Mouse (Mus musculus) embryonic stem cell, embryonic (primary cell): ENCODE results near the gene Vmn2r35.
"Not testable (repeated sequence)": the region's sequence is repeated elsewhere in the genome, so short reads cannot be mapped to it uniquely, and the experiment has no call there.

Source experiments
- CTCF ChIA-PET, 4 experiments: fragments of 300-600 bp in 2 of 4; fragments of 350-600 bp in 2 of 4; sonication (Branson Sonifier 250); formaldehyde crosslinking; loops; one replicate each; lab custom pipeline; 2022; ENCODE audit warnings: inconsistent platforms in 2 of 4; lab: Charles Lee
- POLR2A ChIA-PET, 4 experiments: fragments of 300-600 bp in 2 of 4; fragments of 350-600 bp in 2 of 4; sonication (Branson Sonifier 250); formaldehyde crosslinking; loops; one replicate each; lab custom pipeline; 2022; ENCODE audit warnings: antibody characterized with exemption in 4 of 4, inconsistent platforms in 1 of 4; lab: Charles Lee

Vmn2r35 gene

DNA sequence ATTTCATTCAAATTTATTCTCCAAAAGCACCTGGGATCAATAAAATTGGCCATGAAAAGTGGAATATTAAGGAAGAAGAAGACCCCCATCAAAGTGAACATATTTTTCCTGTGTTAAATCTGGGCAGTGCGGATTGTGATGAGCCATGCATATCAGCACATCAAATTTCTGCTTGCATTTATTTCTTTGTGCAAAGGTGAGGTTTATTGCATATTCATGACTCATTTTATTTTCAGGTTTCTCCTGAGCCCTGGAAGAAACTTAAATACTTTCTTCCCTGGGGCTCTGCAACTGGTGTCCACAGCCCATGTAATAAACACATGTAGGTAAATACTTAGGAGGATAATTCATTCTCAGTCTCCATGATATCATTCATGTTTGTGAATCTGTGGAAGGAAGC is at the start of gene Vmn2r35:
Gene Vmn2r35 (minus strand): TSS at position 101 of the 400 bp plus-strand sequence.
- POLR2A ChIA-PET, result not testable (repeated sequence)

DNA sequence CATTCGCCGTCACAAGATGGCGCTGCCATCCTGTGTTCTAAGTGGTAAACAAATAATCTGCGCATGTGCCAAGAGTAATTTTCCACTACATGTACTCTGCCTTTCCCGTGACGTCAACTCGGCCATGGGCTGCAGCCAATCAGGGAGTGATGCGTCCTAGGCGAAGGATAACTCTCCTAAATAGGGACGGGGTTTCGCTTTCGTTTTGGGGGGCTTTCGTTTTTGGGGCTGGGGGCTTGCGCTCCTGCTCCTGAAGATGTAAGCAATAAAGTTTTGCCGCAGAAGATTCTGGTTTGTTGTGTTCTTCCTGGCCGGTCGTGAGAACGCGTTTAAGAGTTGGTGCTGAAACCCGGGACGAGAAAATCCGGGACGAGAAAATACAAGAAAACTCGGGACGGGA is 25.5 kb downstream of the Vmn2r35 start:
- POLR2A ChIA-PET, CTCF ChIA-PET: not testable (repeated sequence)

More for the DNA sequence above, at the start of gene Vmn2r35:
- CTCF ChIA-PET, result not testable (repeated sequence)
